Mouse (Mus musculus) MEL (cell line): ENCODE data around the gene Zfp280d.

Experiments
- BHLHE40 ChIP-seq: IDR thresholded peaks from 2 replicates; pipeline ENCODE4 v1.6.1; 2012; ENCODE audit warnings: low read depth, mild to moderate bottlenecking, inconsistent platforms, low read length, improper control_type of control experiment, borderline replicate concordance
- CHD2 ChIP-seq: IDR thresholded peaks from 2 replicates; pipeline ENCODE4 v1.6.1; 2011; ENCODE audit warnings: low read length, improper control_type of control experiment
- CTCF ChIP-seq, 3 experiments: IDR thresholded peaks in 2 of 3; conservative IDR thresholded peaks in 1 of 3; 2 replicates each; pipeline ENCODE4 v1.5.1; 2011 to 2012; ENCODE audit warnings: low read length in 3 of 3, low read depth in 2 of 3, mild to moderate bottlenecking in 2 of 3, improper control_type of control experiment in 1 of 3, inconsistent platforms in 1 of 3, mixed read lengths in 1 of 3, moderate library complexity in 1 of 3; ENCODE audit not compliant: control insufficient read depth in 1 of 3, insufficient read depth in 1 of 3, poor library complexity in 1 of 3, severe bottlenecking in 1 of 3
- EP300 ChIP-seq, 2 experiments: IDR thresholded peaks; 2 replicates each; pipeline ENCODE4 v1.6.1; 2011; ENCODE audit warnings: improper control_type of control experiment in 2 of 2, low read length in 2 of 2, low read depth in 1 of 2, mild to moderate bottlenecking in 1 of 2
- GATA1 ChIP-seq: IDR thresholded peaks from 2 replicates; pipeline ENCODE4 v1.6.1; 2011; ENCODE audit warnings: low read depth, low read length, improper control_type of control experiment
- SMC3 ChIP-seq: IDR thresholded peaks from 2 replicates; pipeline ENCODE4 v1.6.1; 2011; ENCODE audit warnings: low read depth, low read length, improper control_type of control experiment
- TBP ChIP-seq: IDR thresholded peaks from 2 replicates; pipeline ENCODE4 v1.8.0; 2011; ENCODE audit warnings: low read depth, low read length, improper control_type of control experiment
- ZC3H11A ChIP-seq: IDR thresholded peaks from 2 replicates; pipeline ENCODE4 v1.6.1; 2012; ENCODE audit warnings: low read depth, mild to moderate bottlenecking, inconsistent platforms, low read length, improper control_type of control experiment

GRCm38 (mm10) chr9:72294076-72294475, 19.4 kb downstream of the Zfp280d start:
- TF ChIP-seq CTCF (IDR thresholded peaks at IDR 0.05 in 2 of 3, conservative IDR thresholded peaks at IDR 0.05 in 1 of 3; ENCODE audit: control insufficient read depth in 1 of 3, insufficient read depth in 1 of 3, low read depth in 2 of 3, low read length in 3 of 3, poor library complexity in 1 of 3, severe bottlenecking in 1 of 3) (no peak), EP300 (IDR thresholded peaks at IDR 0.05; ENCODE audit: low read depth in 1 of 2, low read length in 2 of 2) (no peak), BHLHE40 (no peak), CHD2 (no peak), SMC3 (no peak), GATA1 (no peak), ZC3H11A (no peak), TBP (no peak)
